Mouse (Mus musculus): ENCODE measurements around the gene Rps6ka4. TPM values are rescaled to one million over a fixed set of nuclear protein-coding genes. Genes with fewer than 3 reads are reported as not detected.
A peak's percentile ranks its signal among the peaks of the same experiment; 100 is the strongest.

The Rps6ka4 gene
- total RNA-seq (2015), result 1.0 and 4.1 TPM in 2 replicates
- 3.8 and 4.3 TPM in 2 replicates for total RNA-seq (2017)

DNA sequence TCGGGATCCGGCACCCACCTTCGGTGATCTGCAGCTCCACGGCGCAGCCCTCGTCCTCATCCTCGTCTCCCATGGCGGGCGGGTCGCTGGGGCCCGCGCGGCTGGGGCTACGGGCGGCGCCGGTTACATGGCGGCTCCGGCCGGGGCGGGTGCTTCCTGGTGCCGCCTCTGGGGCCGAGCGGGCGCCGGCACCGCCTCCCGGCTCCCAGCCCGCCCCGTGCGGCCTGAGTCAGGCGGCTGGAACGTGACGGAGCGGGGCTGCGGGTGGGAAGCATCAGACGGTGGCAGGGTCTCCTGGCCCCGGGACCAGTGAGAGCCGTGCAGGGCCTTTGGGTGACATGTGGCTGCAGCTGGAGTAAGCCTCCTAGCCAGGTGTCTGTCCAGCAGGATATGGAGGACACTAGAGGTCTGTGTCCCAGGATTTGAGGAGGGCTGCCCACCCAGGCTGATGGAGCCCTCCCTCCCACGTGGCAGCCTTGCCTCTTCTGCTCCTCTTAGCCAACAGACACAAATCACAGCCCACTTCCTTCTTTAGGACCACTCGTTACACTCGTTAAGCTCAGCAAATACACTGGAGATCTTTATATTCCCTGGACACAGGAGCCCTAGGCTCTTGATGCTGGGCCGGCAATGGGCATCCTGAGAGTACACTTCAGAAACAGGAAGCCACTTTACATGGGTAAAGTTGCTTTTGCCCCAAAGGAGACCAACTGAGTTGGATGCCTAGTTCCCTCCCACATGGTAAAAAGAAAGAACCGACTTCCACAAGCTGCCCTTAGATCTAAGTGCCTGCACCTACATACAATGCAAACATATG, at the start of gene Rps6ka4:
Rps6ka4 (minus strand) TSS at position 162 of the 817 bp plus-strand sequence.
- ATAC-seq (replicated peaks; ENCODE audit: poor library complexity), result peak; percentile 77

GRCm38 (mm10) chr19:6877965-6878364, 37.5 kb upstream of the Rps6ka4 start:
- no peak for ATAC-seq (replicated peaks; ENCODE audit: poor library complexity)

- no peak for ATAC-seq (replicated peaks; ENCODE audit: poor library complexity)
Observed at GRCm38 (mm10) chr19:6876799-6877198, 36.4 kb upstream of the Rps6ka4 start.

DNA sequence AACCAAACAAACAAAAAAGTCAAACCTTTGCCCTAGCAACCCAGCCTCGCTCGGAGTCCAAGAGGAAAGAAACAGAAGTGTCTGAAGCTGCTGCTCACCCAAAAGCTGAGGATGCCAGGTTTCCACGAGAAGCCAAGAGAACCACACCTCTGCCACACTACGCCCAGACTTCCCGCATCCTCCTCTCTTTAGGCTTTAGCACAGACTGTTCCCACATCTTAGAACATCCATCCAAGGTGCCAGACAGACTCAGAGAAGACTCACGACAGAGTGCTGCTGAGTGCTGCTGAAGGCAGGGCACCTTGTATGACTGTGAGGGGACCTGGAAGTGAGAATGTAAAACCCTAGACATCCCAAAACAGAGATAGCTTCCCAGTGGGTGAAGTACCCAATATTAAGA, 35.4 kb upstream of the Rps6ka4 start:
- ATAC-seq (replicated peaks; ENCODE audit: poor library complexity), result no peak

GRCm38 (mm10) chr19:6874257-6874656, 33.8 kb upstream of the Rps6ka4 start:
- ATAC-seq (replicated peaks; ENCODE audit: poor library complexity), result no peak

DNA sequence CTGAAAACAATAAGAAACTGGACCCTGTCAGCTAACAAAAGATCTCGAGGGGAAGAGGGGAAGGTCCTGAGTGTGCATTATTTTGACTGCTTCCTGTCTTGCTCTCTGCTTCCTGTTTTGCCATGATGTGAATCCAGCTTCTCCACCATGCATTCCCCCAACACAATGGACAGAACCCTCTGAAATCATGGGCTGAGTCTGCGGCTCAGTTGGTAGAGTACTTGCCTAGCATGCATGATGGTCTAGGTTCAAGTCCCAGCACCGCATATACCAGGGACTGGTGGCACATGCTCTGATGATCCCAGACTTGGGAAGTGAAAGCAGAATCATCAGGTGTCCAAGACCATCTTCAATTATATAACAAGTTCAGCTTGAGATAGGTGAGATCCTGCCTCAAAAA, 32.3 kb upstream of the Rps6ka4 start:
- no peak for ATAC-seq (replicated peaks; ENCODE audit: poor library complexity)

DNA sequence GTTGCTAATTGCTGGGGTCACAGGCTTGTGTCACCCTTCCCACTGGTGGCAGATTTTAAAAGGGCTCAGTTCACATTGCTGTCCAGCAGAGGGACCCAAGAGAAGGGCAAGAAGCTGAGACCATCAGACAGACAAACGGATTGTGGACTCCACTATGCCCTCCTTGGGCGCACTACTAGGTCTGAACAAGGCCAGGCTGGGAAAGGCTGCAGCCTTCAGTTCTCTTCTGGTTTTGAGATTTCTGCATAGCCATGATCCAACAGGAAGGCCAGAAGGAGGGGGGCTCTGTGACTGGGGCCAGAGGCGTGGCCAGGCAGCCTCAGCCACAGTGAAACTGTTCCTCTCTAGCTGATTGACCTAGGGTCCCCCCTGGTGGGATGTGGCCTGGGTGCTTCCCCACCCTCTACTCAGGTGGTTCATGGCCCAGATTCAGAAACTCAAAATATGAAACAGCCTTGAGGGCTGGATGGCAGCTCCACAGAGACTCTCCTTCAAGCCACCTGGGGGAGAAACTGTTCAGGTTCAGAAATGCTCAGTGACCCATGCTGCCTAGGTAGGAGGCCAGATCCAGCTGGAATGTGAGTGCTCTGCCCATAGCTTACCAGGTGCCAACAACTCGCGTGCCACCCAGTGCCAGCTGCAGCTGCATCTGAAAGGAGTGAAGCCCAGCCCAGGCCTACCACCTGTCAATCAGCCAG, 31.3 kb upstream of the Rps6ka4 start:
- ATAC-seq (replicated peaks; ENCODE audit: poor library complexity), result peak; percentile 80

DNA sequence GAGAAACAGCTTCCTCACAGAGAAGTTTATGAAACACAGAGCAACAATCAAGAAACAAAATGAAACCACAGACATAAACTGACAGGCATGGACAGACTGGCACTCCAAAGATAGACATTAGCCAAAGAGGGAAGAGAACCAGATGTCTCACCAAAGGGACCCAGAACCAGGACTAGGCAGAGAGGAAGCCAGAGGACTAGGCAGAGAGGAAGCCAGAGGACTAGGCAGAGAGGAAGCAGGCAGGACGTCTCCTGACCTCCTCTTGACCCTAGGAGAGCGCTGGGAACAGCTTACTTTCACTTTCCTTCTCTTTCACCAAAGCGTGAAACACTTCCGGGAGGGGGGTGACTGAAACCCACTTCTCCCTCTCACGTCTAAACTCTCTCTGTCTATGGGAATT, 28.9 kb upstream of the Rps6ka4 start:
- ATAC-seq (replicated peaks; ENCODE audit: poor library complexity), result peak; percentile 90

- no peak for ATAC-seq (replicated peaks; ENCODE audit: poor library complexity)
Observed at GRCm38 (mm10) chr19:6861451-6861850, 21.0 kb upstream of the Rps6ka4 start.

DNA sequence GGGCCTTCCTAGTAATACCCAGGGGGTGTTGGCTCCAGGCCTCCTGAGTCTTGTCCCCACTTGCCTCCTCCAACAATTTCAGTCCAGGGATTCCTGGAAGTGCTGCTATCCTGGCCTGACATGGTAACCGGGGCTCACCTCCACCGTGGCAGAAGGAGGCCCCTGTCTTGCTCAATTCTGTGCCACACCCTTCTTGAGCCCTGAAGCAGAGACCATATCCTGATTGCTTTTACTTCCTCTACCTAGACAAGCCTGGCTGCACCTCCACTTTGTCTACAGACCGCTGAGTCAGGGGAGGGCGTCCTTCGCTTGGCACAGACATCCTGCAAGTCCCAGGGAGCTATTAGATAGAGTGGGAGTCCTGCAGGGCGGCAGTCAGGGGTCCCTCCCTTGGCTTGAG, 20.3 kb upstream of the Rps6ka4 start:
- ATAC-seq (replicated peaks; ENCODE audit: poor library complexity), result no peak

DNA sequence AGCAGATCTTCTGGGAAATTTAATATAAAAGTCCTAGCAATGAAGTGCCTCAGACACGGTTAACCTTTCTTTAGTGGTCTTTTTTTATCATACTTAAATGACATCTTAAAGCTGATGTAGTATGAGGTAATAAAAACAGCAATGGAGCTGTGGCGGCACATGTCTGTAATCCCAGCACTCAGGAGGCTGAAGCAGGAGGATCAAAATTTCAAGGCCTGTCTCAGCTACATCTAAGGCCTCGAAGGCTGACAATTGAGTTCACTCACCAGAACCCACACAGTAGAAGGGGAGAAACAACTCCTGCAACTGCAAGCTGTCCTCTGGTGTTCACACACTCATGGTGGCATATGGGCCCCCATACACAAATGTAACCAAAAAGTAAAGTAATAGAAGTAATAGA, 19.5 kb upstream of the Rps6ka4 start:
- no peak for ATAC-seq (replicated peaks; ENCODE audit: poor library complexity)

- no peak for ATAC-seq (replicated peaks; ENCODE audit: poor library complexity)
Observed at GRCm38 (mm10) chr19:6859032-6859651, 18.7 kb upstream of the Rps6ka4 start.

DNA sequence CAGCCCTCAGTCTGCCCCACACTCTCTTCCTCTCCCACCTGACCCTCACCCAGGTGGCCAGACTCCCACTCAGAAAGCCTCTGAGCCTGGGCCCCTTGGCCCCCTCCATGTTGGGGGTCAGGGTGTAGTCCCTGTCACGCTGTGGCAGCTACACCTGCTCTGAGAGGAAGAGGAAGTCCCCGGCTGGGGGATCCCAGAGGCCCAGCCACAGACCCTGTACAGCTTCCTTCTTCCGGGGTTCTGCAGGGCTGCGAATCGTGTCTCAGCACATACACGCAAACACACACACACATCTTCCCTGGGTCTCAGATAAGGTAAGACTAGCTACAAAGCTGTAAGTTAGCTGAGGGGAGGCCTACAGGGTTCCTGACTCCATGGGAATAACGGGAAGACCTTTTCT, 17.6 kb upstream of the Rps6ka4 start, which contains the start of gene Ccdc88b:
Ccdc88b (minus strand) TSS at position 181 of the 400 bp plus-strand sequence.
- ATAC-seq (replicated peaks; ENCODE audit: poor library complexity), result peak; percentile 71

GRCm38 (mm10) chr19:6857391-6858005, 17.1 kb upstream of the Rps6ka4 start:
- ATAC-seq (replicated peaks; ENCODE audit: poor library complexity), result peak; percentile 20; the same call in 1 of the 2 replicates

GRCm38 (mm10) chr19:6857003-6857360, 16.5 kb upstream of the Rps6ka4 start:
- no peak for ATAC-seq (replicated peaks; ENCODE audit: poor library complexity)

- ATAC-seq (replicated peaks; ENCODE audit: poor library complexity), result peak; percentile 70
Observed at GRCm38 (mm10) chr19:6856281-6857002, 16.0 kb upstream of the Rps6ka4 start.

GRCm38 (mm10) chr19:6855225-6856031, 15.0 kb upstream of the Rps6ka4 start:
- ATAC-seq (replicated peaks; ENCODE audit: poor library complexity), result no peak

GRCm38 (mm10) chr19:6854658-6855057, 14.2 kb upstream of the Rps6ka4 start:
- no peak for ATAC-seq (replicated peaks; ENCODE audit: poor library complexity)

DNA sequence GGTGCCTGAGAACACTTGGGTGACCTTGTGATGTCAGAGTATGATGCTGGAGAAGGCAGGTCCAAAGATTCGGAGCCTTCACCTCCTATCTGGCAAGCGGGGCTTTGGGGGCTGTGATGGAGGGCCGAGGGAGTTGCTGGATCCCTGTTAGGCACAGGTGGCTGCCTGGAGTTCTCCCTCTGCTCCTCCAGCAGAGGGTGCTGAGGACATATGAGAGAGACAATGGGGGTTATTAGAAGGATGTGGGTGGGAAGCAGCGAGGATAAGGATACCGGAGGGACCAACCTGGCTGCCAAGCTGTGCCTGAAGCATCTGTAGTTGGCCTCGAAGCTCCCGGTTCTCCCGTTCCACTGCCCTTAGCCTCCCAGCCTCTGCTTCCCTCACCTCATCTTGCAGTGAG, 13.5 kb upstream of the Rps6ka4 start:
- ATAC-seq (replicated peaks; ENCODE audit: poor library complexity), result no peak
